Mouse (Mus musculus) macrophage (primary cell): ENCODE results near the gene Phldb3. TPM values are rescaled to one million over a fixed set of nuclear protein-coding genes. Genes with fewer than 3 reads are reported as not detected.

Source experiments
- H3K27ac ChIP-seq: fragments of 350-480 bp; formaldehyde crosslinking; 2 replicates; pipeline ENCODE4 v1.9.0; 2021
- H3K36me3 ChIP-seq: fragments of 350-480 bp; formaldehyde crosslinking; 2 replicates; pipeline ENCODE4 v1.9.0; 2021; ENCODE audit errors: inconsistent target
- H3K4me3 ChIP-seq: fragments of 350-480 bp; formaldehyde crosslinking; 2 replicates; pipeline ENCODE4 v1.9.0; 2021; ENCODE audit errors: inconsistent target
- H3K79me2 ChIP-seq: fragments of 350-480 bp; formaldehyde crosslinking; 2 replicates; pipeline ENCODE4 v1.9.0; 2021; ENCODE audit errors: inconsistent target
- WGBS: methylation state at CpG from one replicate; pipeline ENCODE4 v1.1.7; 2026; ENCODE audit warnings: inconsistent platforms; ENCODE audit not compliant: missing documents; 5-methylcytosine and 5-hydroxymethylcytosine counted together
- polyA plus RNA-seq: library from polyadenylated mRNA; stranded (reverse); fragments of 250-400 nt; gene quantifications from 3 replicates; pipeline ENCODE4 v1.2.4, GENCODE M21; 2018; ENCODE audit warnings: inconsistent platforms

Phldb3 gene
- polyA plus RNA-seq, 1 experiment from 2014 or later, result 4.3 TPM

DNA sequence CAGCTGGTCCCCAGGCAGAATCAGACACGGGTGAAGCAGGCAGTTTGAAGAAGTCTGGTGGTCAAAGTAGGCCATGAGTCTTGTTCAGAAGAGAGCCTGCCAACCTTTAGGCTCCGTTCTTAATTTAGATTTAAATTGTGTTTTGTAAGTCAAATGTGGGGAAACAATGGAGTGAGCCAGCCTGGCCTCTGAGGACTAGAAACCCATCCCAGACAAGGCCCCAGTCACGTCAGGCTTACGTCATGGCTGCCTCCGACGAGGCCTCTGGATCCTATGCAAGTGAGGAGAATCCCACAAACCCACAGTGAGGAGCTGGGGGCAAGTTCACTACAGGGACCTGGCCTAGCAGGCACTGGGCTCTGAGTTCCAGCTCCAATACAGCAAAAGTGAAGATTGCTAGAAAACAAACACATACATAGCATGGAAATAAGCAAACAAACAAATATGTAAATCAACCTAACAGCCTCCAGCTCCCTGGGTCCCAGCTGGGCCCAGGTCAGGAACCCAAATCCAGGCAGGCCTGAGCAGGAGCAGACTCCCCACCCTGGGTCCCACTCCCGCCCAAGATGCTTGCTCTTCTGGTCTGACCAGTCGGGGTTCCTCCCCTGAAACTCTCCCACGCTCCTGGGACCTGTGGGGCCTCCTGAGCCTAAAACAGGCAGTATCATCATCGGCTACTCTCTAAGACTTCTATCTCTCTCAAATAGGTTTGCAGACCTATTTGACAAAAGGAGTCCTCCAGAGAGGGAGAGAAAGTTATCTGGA lies 19.7 kb downstream of the Phldb3 start:
- H3K27ac ChIP-seq, result no peak overlapping the region
- no peaks in the 10 kb centered on the region for H3K79me2 ChIP-seq
- H3K4me3 ChIP-seq, result no peak overlapping the region
- 92% methylated on average over 10 of the region's 10 CpGs for WGBS
- H3K36me3 ChIP-seq, result no peaks in the 10 kb centered on the region

- Histone ChIP-seq H3K27ac (no peak within 1 kb of the TSS), H3K36me3 (no peaks in the 10 kb centered on the region)
- 76% methylated on average over 14 of the region's 15 CpGs for WGBS
These were observed 25.7 kb downstream of the Phldb3 start, which contains the start of gene Lypd3 for GRCm38 (mm10) chr7:24636264-24636663. Lypd3 (plus strand) TSS chr7:24636550.

DNA sequence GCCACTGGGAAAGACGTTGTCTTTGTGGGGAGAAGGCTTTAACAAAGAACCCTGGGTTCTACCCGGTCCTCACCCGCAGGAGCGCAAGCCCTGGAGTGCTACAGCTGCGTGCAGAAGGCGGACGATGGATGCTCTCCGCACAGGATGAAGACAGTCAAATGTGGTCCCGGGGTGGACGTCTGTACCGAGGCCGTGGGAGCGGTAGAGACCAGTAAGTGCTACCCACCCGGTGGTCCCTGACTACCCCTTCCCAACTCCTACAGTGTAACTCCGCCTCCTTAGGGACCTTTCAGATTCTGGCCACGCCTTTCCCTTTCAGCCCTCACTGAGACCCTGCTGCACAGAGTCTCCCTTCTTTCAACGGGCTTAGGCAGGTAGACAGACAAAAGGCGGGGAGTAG lies 26.5 kb downstream of the Phldb3 start:
- Histone ChIP-seq H3K4me3 (no peak overlapping the region), H3K36me3 (no peaks in the 10 kb centered on the region)
- 22% methylated on average over 18 of the region's 18 CpGs for WGBS

More at GRCm38 (mm10) chr7:24636264-24636663, 25.7 kb downstream of the Phldb3 start, which contains the start of gene Lypd3:
- H3K4me3 ChIP-seq, result no peak within 1 kb of the TSS
- no peaks in the 10 kb centered on the region for H3K79me2 ChIP-seq

DNA sequence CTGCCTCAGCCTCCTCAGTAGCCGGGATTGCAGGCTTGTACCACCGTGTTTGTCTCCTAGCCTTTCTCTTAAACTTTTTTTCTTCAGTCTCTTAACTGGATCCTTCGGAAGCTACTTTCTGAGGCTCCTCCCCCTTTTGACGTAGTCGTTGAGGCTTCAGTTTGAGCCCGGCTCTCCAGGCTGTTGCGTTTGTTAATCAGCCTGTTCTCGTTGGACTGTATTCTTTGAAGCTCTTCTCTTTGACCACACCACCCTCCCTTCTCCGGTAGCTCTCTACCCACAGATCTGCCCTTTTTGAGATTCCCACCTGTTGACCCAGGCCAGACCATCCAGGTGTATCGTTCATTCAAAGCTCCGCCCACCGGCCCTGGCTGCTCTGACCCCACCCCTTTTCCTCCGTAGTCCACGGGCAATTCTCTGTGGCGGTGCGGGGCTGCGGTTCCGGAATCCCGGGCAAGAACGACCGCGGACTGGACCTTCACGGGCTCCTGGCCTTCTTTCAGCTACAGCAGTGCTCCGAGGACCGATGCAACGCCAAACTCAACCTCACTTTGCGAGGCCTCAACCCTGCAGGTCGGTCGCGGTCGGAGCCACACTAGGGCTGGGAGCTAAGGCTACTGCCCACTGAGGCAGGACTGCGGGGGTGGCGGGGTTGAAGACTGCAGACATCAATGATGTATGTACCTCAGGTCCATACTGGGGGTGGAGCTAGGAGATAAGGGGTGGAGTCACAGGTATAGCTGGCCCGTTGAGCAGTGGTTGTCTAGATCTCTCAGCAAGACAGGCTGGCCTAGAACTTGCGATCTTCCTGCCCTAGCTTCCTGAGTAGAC lies 27.7 kb downstream of the Phldb3 start:
- H3K79me2 ChIP-seq, result no peaks in the 10 kb centered on the region
- 2% methylated on average over 33 of the region's 35 CpGs for WGBS
- no peaks in the 10 kb centered on the region for H3K36me3 ChIP-seq
- peak overlapping the region; percentile 17 for H3K4me3 ChIP-seq
- no peak overlapping the region for H3K27ac ChIP-seq

More for the DNA sequence above, 26.5 kb downstream of the Phldb3 start:
- Histone ChIP-seq H3K79me2 (no peaks in the 10 kb centered on the region), H3K27ac (no peak overlapping the region)

GRCm38 (mm10) chr7:24640450-24640849 lies 29.9 kb downstream of the Phldb3 start:
- Histone ChIP-seq H3K4me3 (no peak overlapping the region), H3K79me2 (no peaks in the 10 kb centered on the region), H3K27ac (no peak overlapping the region), H3K36me3 (no peaks in the 10 kb centered on the region)
- 84% methylated on average over 13 of the region's 13 CpGs for WGBS

DNA sequence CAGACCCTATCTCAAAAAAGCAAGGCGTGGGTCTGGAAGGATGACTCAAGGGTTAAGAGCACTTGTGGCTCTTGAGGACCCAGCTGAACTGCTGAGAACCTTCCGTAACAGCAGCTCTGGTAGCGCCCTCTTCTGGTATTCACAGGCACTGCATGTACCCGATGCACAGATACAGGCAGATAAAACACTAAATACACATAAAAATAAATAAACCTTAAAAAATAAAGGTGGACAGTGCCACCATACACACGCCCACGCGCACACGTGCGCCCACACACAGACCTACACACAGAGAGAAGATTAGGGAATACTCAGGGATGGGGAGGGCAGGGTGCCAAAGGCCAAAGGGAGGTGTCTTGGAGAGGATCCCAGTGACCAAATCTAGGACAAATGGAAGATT lies 31.9 kb downstream of the Phldb3 start:
- no peak overlapping the region for H3K4me3 ChIP-seq
- 8% methylated on average over 9 of the region's 9 CpGs for WGBS
- no peaks in the 10 kb centered on the region for H3K36me3 ChIP-seq

DNA sequence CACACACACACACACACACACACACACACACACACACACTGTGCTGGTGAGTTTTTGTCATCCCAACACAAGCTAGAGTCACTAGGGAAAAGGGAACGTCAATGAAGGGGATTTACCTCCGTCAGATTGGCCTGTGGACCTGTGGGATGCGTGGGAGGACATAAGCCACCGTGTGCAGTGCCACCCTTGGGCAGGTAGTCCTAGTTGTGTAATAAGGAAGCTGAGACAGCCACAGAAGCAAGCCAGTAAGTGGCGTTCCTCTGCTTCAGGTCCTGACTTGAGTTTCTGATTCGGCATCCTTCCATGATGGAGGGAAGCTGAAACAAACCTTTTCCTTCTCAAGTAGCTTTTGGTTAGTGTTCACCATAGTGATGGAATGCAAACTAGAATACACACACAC lies 33.9 kb downstream of the Phldb3 start:
- Histone ChIP-seq H3K27ac (no peak overlapping the region), H3K4me3 (no peak overlapping the region), H3K36me3 (no peaks in the 10 kb centered on the region), H3K79me2 (no peaks in the 10 kb centered on the region)
- WGBS, result 52% methylated on average over 6 of the region's 6 CpGs

More for the DNA sequence above, 31.9 kb downstream of the Phldb3 start:
- Histone ChIP-seq H3K79me2 (no peaks in the 10 kb centered on the region), H3K27ac (no peak overlapping the region)

- H3K27ac ChIP-seq, result no peak overlapping the region
- no peaks in the 10 kb centered on the region for H3K36me3 ChIP-seq
- WGBS, result 15% methylated on average over 7 of the region's 7 CpGs
- H3K4me3 ChIP-seq, result no peak overlapping the region
- no peaks in the 10 kb centered on the region for H3K79me2 ChIP-seq
These were observed 34.4 kb downstream of the Phldb3 start for GRCm38 (mm10) chr7:24644996-24645395.

- H3K79me2 ChIP-seq, result no peaks in the 10 kb centered on the region
- no peak overlapping the region for H3K4me3 ChIP-seq
- no peak overlapping the region for H3K27ac ChIP-seq
- H3K36me3 ChIP-seq, result no peaks in the 10 kb centered on the region
- WGBS, result 61% methylated on average over 7 of the region's 7 CpGs
These were observed 35.9 kb downstream of the Phldb3 start for GRCm38 (mm10) chr7:24646486-24646885.

- WGBS, result 25% methylated on average over 7 of the region's 7 CpGs
- no peaks in the 10 kb centered on the region for H3K79me2 ChIP-seq
- no peaks in the 10 kb centered on the region for H3K36me3 ChIP-seq
- H3K27ac ChIP-seq, result no peak overlapping the region
- no peak overlapping the region for H3K4me3 ChIP-seq
These were observed 43.1 kb downstream of the Phldb3 start for GRCm38 (mm10) chr7:24653681-24654080.

DNA sequence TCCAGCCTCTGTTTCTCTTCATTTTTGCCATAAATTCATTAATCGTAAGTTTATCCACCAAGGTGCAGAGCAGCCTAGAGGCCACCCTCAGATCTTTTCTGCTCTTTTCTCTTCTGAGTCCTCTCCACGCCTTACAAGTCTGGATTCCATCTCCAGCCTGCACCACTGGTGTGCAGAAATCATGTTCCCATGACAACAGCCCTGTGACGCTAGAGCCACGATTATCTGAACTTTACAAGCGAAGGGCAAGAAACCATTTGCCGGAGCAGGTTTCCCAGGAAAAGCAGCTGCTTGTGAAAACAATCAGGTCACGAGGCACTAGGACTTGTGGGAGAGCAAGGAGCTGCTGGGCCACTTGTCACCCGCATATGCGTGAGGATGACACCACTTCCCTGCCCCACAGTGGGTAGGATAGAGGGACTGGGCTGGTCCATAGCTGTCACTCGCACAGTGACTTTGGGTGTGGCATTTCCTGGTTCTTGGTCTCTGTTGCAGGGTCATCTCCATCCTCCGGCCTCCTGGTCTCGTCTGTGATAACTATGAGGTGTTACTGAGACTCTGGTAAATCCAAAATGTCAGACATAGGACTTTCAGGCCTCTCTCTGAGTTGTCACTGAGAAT lies 49.3 kb downstream of the Phldb3 start:
- WGBS, result 90% methylated on average over 12 of the region's 12 CpGs

DNA sequence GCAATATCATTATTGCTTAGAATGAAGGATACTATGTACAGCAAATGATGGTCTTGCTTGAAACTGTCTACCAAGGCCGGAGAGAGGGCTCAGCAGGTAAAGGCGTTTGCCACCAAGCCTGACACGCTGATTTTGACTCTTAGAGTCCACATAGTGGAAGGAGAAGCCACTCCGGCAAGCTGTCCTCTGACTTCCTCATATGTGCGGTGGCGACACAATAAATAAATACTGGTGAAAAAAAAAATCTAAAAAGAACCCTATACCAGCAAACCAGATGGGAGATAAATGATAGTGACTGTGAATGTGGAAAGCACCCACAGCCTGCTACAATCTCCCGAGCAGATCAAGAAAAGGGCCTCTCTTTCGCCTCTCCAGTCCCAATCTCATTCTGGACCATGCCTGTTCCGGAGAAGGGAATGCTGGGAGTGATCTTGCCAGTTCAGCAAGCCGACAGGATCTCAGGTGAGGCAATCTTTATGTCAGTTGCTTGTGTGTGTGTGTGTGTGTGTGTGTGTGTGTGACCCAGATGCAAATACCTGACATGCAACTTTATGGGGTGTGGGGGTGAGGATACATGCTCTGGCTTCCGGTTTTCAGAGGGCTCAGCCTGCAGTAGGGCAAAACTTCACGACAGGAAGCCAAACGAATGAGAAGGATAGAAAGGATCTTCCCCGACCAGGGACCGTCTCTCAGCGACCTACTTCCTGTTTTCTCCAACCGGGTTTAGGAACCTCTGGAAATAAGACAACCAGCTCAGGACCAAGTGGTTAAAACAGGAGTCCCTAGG lies 50.7 kb downstream of the Phldb3 start:
- no peaks in the 10 kb centered on the region for H3K79me2 ChIP-seq
- peak overlapping the region; percentile 17; the same call in 1 of the 2 replicates for H3K27ac ChIP-seq
- no peak overlapping the region for H3K4me3 ChIP-seq
- 10% methylated on average over 17 of the region's 17 CpGs for WGBS
- no peaks in the 10 kb centered on the region for H3K36me3 ChIP-seq

More for the DNA sequence above, 49.3 kb downstream of the Phldb3 start:
- Histone ChIP-seq H3K4me3 (no peak overlapping the region), H3K36me3 (no peaks in the 10 kb centered on the region), H3K27ac (no peak overlapping the region), H3K79me2 (no peaks in the 10 kb centered on the region)

DNA sequence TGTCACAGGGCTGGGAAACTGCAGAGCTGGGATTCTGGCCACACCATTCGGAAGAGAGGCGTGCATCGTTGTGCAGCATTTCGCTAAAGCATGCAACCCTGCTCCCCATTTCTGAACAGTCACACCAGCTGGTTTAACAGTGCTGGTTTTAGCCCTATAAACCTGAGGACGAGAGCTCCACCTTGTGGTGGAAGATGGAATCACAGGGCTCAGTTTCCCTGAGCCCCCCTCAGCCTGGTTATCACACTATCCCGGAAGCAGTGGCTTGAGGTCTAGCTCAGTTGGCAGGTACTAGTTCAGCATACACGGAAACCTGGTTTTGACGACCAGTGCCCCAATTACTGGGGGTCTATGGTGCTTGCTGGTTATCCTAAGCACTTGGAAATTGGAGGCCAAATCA lies 52.0 kb downstream of the Phldb3 start:
- H3K27ac ChIP-seq, result no peak overlapping the region
- no peaks in the 10 kb centered on the region for H3K36me3 ChIP-seq
- no peak overlapping the region for H3K4me3 ChIP-seq
- WGBS, result 5% methylated on average over 8 of the region's 8 CpGs
- H3K79me2 ChIP-seq, result no peaks in the 10 kb centered on the region

- WGBS, result 69% methylated on average over 8 of the region's 8 CpGs
- Histone ChIP-seq H3K79me2 (no peaks in the 10 kb centered on the region), H3K27ac (no peak overlapping the region), H3K36me3 (no peaks in the 10 kb centered on the region), H3K4me3 (no peak overlapping the region)
These were observed 53.7 kb downstream of the Phldb3 start for GRCm38 (mm10) chr7:24664301-24664700.
